Mouse (Mus musculus) spleen, postnatal 0 days (tissue): ENCODE data around the gene Krtap16-1. TPM values are rescaled to one million over a fixed set of nuclear protein-coding genes. Genes with fewer than 3 reads are reported as not detected.

Experiments used
- polyA plus RNA-seq: library from polyadenylated mRNA; unstranded; fragments of >200 nt; fragmentation: Nextera tagmentation; extraction: Ambion mirVana; gene quantifications from 2 replicates; pipeline ENCODE4 v1.2.1, GENCODE M21; 2015

Gene Krtap16-1
- not detected in 2 replicates for polyA plus RNA-seq

GRCm38 (mm10) chr11:99986180-99986647, at the start of gene Krtap16-1:
Gene Krtap16-1, minus strand, starts transcription at chr11:99986597.

DNA sequence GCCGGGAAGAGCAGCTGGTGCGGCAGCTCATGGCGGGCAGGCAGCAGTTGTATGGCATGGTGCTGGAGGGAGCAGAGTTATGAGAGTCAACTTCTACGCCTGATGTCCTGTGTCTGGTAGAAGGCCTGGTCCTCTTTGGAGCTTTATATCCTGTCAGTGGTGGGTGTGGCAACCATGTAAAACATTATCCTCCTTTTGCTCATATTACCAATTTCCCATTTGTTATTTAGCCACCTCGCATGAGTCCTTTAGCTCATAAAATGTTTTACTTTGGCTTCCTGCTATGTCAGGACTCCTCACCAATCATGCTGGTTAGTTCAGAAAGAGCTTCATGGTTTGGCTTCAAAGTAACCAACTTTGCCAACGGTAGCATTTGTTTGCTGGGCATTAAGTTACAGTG, 43.4 kb upstream of the Krtap16-1 start, which contains the start of gene Krt33b:
Gene Krt33b (minus strand): TSS at position 101 of the 400 bp plus-strand sequence.

DNA sequence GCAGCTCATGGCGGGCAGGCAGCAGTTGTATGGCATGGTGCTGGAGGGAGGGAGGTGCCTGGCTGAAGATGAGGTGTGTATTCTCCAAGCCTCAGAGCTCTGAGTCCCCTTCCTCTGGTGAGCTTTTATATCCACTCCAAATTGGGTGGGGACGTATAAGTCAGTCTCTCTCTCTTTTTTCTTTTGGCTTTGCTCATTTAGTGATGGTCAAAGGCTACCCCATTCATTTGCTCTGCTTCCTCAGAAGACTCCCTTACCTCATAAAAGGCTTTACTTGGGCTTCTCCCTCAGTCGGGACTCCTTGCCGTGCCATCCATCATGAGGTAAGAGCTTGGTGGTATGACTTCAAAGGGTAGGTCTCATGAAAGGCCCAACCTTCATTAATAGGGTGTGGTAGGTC, 29.7 kb upstream of the Krtap16-1 start, which contains the start of gene Krt33a:
Gene Krt33a (minus strand): TSS at position 101 of the 400 bp plus-strand sequence.

DNA sequence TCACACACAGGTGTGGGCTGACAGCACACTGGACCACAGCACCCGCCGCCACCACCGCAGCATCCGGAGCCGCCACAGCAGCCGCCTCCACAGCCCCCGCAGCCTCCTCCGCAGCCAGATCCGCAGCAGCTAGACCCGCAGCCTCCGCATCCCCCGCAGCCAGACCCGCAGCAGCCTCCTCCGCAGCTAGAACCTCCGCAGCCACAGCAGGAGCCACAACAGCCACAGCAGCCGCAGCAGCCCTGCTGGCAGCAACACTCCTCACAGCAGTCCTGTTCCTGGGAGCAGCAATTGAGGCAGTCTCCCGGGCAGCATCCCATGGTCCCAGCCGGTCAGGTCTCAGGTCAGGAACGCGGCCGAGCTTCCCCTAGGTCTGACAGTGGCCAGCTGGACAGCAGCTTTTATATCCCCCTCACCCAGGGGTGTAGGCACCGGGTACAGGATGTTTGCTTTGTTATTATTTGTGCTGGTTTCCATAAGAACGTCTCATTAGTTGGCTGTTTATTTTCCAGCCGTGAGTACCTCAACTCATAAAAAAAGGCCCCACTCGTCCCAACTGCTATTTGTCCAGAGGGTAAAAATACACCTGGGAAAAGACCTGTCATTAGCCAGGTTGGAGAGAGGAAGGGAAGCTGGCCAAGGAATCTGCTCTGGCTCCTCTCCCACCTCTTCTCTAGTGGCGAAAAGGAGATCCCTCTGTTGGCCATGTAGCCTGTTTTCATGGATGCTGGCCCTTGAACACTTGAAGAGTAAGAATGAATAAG, 7.4 kb upstream of the Krtap16-1 start, which contains the start of gene Krtap17-1:
Gene Krtap17-1 (minus strand): TSS at position 375 of the 764 bp plus-strand sequence.

DNA sequence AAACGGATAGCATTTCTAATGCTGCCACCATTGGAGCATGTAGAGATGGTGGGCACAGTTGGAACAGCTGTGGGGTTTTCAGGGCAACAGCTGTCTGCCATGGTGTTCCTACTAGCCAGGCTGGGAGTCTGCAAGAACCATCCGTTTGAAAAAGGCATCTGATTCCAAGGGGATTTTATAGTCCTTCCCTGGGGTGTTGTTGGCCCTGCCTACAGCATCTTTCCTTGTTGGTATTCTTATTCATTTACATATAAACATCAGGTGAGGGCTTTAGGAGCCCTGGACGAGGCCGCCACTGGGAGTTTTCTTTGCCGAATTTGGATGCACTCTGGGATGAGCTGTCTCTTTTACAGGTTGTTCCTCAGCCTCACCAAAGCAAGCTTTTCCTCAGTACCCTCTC, 7.4 kb downstream of the Krtap16-1 start, which contains the start of gene Krtap29-1:
Gene Krtap29-1 (minus strand): TSS at position 101 of the 400 bp plus-strand sequence.

DNA sequence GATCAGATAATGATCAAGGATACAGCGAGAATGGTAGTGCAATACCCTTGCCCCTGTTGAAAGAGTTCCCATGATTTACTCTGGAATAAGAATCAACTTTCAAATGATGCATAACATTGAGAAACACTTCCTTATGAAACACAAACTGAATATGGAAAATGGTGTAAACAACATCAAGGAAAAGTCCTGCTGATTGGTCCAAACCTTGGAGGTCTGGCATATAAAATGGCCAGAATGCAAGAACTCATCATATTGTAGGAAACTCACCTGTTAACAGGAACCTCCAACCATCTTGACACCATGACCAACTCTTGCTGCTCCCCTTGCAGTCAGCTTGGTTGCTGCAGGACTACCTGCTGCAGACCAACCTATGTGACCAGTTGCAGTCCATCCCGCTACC, 38.2 kb downstream of the Krtap16-1 start, which contains the start of gene Krtap9-5:
Gene Krtap9-5 (plus strand): TSS at position 301 of the 400 bp plus-strand sequence.

GRCm38 (mm10) chr11:99935991-99936390, 50.4 kb downstream of the Krtap16-1 start, which contains the start of gene Krtap31-2:
Gene Krtap31-2, plus strand, starts transcription at chr11:99936291.

Other genes starting within 250 kb of the Krtap16-1 start
- not detected in 2 replicates for gene Gm11595, start 213.7 kb downstream of the Krtap16-1 start, polyA plus RNA-seq
- gene Krtap4-8, start 205.9 kb downstream of the Krtap16-1 start, polyA plus RNA-seq, result not detected in 2 replicates
- gene Krtap4-9, start 201.4 kb downstream of the Krtap16-1 start, polyA plus RNA-seq, result not detected in 2 replicates
- not detected in 2 replicates for gene Gm11596, start 193.1 kb downstream of the Krtap16-1 start, polyA plus RNA-seq
- not detected in 2 replicates for gene Gm11569, start 187.7 kb downstream of the Krtap16-1 start, polyA plus RNA-seq
- gene Gm11554, start 182.2 kb downstream of the Krtap16-1 start, polyA plus RNA-seq, result not detected in 2 replicates
- gene Krtap4-13, start 176.7 kb downstream of the Krtap16-1 start, polyA plus RNA-seq, result not detected in 2 replicates
- not detected in 2 replicates for gene Gm11564, start 170.9 kb downstream of the Krtap16-1 start, polyA plus RNA-seq
- not detected in 2 replicates for gene 2300003K06Rik, start 148.5 kb downstream of the Krtap16-1 start, polyA plus RNA-seq
- gene Krtap4-16, start 135.0 kb downstream of the Krtap16-1 start, polyA plus RNA-seq, result not detected in 2 replicates
- gene Gm11568, start 128.7 kb downstream of the Krtap16-1 start, polyA plus RNA-seq, result not detected in 2 replicates
- not detected in 2 replicates for gene Gm11559, start 122.1 kb downstream of the Krtap16-1 start, polyA plus RNA-seq
- gene Krtap9-1, start 113.2 kb downstream of the Krtap16-1 start, polyA plus RNA-seq, result not detected in 2 replicates
- gene Gm11567, start 107.4 kb downstream of the Krtap16-1 start, polyA plus RNA-seq, result not detected in 2 replicates
- not detected in 2 replicates for gene Krtap31-1, start 78.7 kb downstream of the Krtap16-1 start, polyA plus RNA-seq
- gene Gm11565, start 71.8 kb downstream of the Krtap16-1 start, polyA plus RNA-seq, result not detected in 2 replicates
- gene Krtap31-2, start 50.3 kb downstream of the Krtap16-1 start, polyA plus RNA-seq, result not detected in 2 replicates
- gene Krtap9-5, start 38.1 kb downstream of the Krtap16-1 start, polyA plus RNA-seq, result not detected in 2 replicates
- gene Krtap29-1, start 7.5 kb downstream of the Krtap16-1 start, polyA plus RNA-seq, result not detected in 2 replicates
- gene Krtap17-1, start 7.4 kb upstream of the Krtap16-1 start, polyA plus RNA-seq, result not detected in 2 replicates
- gene Krt33a, start 29.6 kb upstream of the Krtap16-1 start, polyA plus RNA-seq, result not detected in 2 replicates
- gene Krt33b, start 43.3 kb upstream of the Krtap16-1 start, polyA plus RNA-seq, result not detected in 2 replicates
- gene Krt34, start 55.0 kb upstream of the Krtap16-1 start, polyA plus RNA-seq, result not detected in 2 replicates
- gene Krt31, start 64.0 kb upstream of the Krtap16-1 start, polyA plus RNA-seq, result not detected in 2 replicates
- gene Krt32, start 101.6 kb upstream of the Krtap16-1 start, polyA plus RNA-seq, result not detected in 2 replicates
- not detected in 2 replicates for gene Krt35, start 109.6 kb upstream of the Krtap16-1 start, polyA plus RNA-seq
- gene Krt36, start 119.0 kb upstream of the Krtap16-1 start, polyA plus RNA-seq, result not detected in 2 replicates
- gene Krt13, start 135.0 kb upstream of the Krtap16-1 start, polyA plus RNA-seq, result 0.12 and 0.38 TPM in 2 replicates
- 1.00 and 1.1 TPM in 2 replicates for gene Krt15, start 149.3 kb upstream of the Krtap16-1 start, polyA plus RNA-seq
- gene Krt19, start 162.1 kb upstream of the Krtap16-1 start, polyA plus RNA-seq, result 39.8 and 40.8 TPM in 2 replicates
- gene Krt9, start 206.6 kb upstream of the Krtap16-1 start, polyA plus RNA-seq, result not detected in 2 replicates
- 7.3 and 10.0 TPM in 2 replicates for gene Krt14, start 221.0 kb upstream of the Krtap16-1 start, polyA plus RNA-seq